Mouse (Mus musculus): ENCODE measurements around the gene Phactr4. TPM values are rescaled to one million over a fixed set of nuclear protein-coding genes. Genes with fewer than 3 reads are reported as not detected.

The Phactr4 gene
- 8.0 and 8.1 TPM in 2 replicates for polyA plus RNA-seq (2015; fragmentation: Nextera tagmentation; extraction: Ambion mirVana)

DNA sequence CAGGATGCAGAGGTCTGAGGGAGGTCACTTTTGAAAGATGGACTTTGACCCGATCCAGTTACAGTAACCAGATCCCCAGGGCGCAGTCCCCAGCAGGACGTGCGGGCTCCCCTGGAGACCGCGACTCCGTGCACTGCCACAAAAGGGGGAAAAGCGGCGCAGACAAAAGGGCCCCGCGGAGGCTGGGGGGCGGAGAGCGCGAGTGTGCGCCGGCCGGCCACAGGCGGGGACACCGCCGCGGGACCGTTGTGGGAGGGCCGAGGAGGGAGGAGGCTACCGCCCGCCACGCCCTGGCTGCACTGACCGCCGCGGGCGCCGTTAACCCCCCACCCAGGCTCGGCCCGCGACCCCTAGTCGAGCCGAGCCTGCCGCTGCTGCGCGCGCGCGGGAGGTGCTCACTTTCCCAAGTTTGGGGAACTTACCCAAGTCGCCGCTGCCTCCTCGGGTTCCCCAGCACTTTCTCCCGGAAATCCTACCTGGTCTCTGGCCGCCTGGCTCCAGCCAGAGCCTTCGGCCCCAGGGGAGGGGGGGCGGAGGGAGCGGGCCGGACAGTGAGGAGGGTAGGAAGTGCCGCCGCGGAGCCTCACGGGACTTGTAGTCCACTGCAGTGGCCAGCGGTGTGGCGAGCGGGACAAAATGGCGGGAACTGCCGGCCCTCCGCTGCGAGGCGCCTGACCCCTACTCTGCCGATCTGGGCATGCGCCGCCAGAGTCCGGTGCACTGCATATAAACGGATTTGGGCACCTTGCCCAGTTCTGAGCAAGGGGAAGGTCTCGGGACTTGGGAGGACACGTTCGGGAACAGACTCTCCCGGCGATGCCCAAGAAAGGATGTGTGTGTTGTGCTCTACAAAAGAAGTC is at the start of gene Phactr4:
Phactr4 (minus strand) TSS at position 567 of the 860 bp plus-strand sequence.
- no peaks in the 10 kb centered on the region for H3K27me3 ChIP-seq
- under 1% methylated on average over 73 of the region's 73 CpGs for WGBS
- H3K27ac ChIP-seq (replicated peaks), result peak within 1 kb of the TSS; percentile 94
- ATAC-seq (ENCODE audit: low FRiP score, low read depth), result peak; percentile 98
- H3K36me3 ChIP-seq, result no peaks in the 10 kb centered on the region
- H3K4me1 ChIP-seq (replicated peaks), result peaks cover 9% of the 10 kb centered on the region
- H3K4me3 ChIP-seq, result peak within 1 kb of the TSS; percentile 97
- H3K9ac ChIP-seq, result peak within 1 kb of the TSS; percentile 78
- H3K9me3 ChIP-seq, result no peaks in the 10 kb centered on the region
- peak within 1 kb of the TSS; percentile 78 for H3K4me2 ChIP-seq

- Histone ChIP-seq H3K27ac (replicated peaks) (no peak overlapping the region), H3K4me2 (no peak overlapping the region), H3K4me3 (no peak overlapping the region), H3K27me3 (no peaks in the 10 kb centered on the region), H3K36me3 (no peaks in the 10 kb centered on the region), H3K4me1 (replicated peaks) (no peaks in the 10 kb centered on the region), H3K9ac (no peak overlapping the region), H3K9me3 (no peaks in the 10 kb centered on the region)
- 22% methylated on average over 3 of the region's 3 CpGs for WGBS
- ATAC-seq (ENCODE audit: low FRiP score, low read depth), result no peak
Measured at GRCm38 (mm10) chr4:132469873-132470272, 47.6 kb upstream of the Phactr4 start.

- Histone ChIP-seq H3K9me3 (no peaks in the 10 kb centered on the region), H3K4me2 (peak overlapping the region; percentile 72), H3K27me3 (no peaks in the 10 kb centered on the region), H3K4me3 (peak overlapping the region; percentile 74), H3K36me3 (peaks cover 17% of the 10 kb centered on the region), H3K9ac (peak overlapping the region; percentile 61; the same call in 1 of the 2 replicates), H3K4me1 (replicated peaks) (peaks cover 23% of the 10 kb centered on the region), H3K27ac (replicated peaks) (peak overlapping the region; percentile 60)
- peak; percentile 54; the same call in 1 of the 2 replicates for ATAC-seq (ENCODE audit: low FRiP score, low read depth)
- 0% methylated on average over 5 of the region's 5 CpGs for WGBS
Measured at GRCm38 (mm10) chr4:132464255-132464613, 41.9 kb upstream of the Phactr4 start.

DNA sequence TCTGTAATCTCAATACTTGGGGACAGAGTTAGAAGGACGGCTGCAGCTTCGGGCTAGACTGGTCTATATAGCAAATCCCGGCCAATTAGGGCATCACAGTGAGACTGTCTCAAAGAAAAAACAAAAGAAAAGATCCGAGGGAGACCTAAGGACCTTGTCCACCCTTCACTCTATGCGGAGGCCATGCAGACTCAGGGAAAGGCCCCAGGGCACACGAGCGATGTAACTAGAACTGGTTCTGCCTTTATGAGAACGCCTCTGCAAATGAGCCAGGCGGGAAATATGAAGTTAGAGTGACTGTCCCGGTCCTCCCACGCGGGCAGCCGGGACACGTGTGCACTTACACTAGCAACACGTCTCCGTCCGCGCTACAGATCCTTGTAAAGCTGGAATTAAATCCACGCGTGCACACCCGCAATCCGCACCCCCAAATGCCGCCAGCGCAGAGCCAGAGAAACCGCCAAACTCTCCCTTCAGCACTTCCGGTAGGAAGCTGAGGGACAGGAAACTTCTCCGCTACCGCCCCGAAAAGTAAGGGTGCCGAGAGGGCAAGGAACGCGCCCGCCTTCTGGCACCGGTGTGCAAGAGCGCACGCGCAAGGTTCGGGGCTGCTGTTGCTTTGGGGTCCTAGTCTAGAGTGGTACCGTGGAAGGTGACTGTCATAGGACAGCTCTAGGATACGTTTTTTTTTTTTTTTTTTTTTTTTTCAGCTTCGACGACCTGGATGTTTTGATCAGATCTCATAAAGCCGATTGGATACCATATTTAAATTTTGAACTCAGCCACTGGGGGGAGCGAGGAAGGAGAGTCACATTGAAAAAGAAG is 41.4 kb upstream of the Phactr4 start, which contains the start of gene Med18:
Med18 (minus strand) TSS at position 492 of the 825 bp plus-strand sequence.
- peak within 1 kb of the TSS; percentile 61 for H3K9ac ChIP-seq
- H3K27me3 ChIP-seq, result no peaks in the 10 kb centered on the region
- H3K9me3 ChIP-seq, result no peaks in the 10 kb centered on the region
- WGBS, result under 1% methylated on average over 44 of the region's 44 CpGs
- H3K4me2 ChIP-seq, result peak within 1 kb of the TSS; percentile 72
- H3K27ac ChIP-seq (replicated peaks), result peak within 1 kb of the TSS; percentile 60
- H3K4me1 ChIP-seq (replicated peaks), result peaks cover 23% of the 10 kb centered on the region
- H3K4me3 ChIP-seq, result peak within 1 kb of the TSS; percentile 74
- peak; percentile 96 for ATAC-seq (ENCODE audit: low FRiP score, low read depth)
- H3K36me3 ChIP-seq, result peaks cover 19% of the 10 kb centered on the region

GRCm38 (mm10) chr4:132462836-132463235 is 40.5 kb upstream of the Phactr4 start:
- Histone ChIP-seq H3K27ac (replicated peaks) (no peak overlapping the region), H3K9me3 (no peaks in the 10 kb centered on the region), H3K9ac (peak overlapping the region; percentile 61), H3K27me3 (no peaks in the 10 kb centered on the region), H3K36me3 (peaks cover 25% of the 10 kb centered on the region), H3K4me2 (peak overlapping the region; percentile 72), H3K4me1 (replicated peaks) (peaks cover 23% of the 10 kb centered on the region), H3K4me3 (peak overlapping the region; percentile 74)
- no peak for ATAC-seq (ENCODE audit: low FRiP score, low read depth)
- WGBS, result 15% methylated on average over 11 of the region's 11 CpGs

GRCm38 (mm10) chr4:132460225-132460624 is 37.9 kb upstream of the Phactr4 start:
- no peak overlapping the region for H3K4me3 ChIP-seq
- H3K9ac ChIP-seq, result no peak overlapping the region
- peaks cover 23% of the 10 kb centered on the region for H3K4me1 ChIP-seq (replicated peaks)
- WGBS, result 88% methylated on average over 8 of the region's 8 CpGs
- ATAC-seq (ENCODE audit: low FRiP score, low read depth), result no peak
- H3K36me3 ChIP-seq, result peaks cover 32% of the 10 kb centered on the region
- H3K4me2 ChIP-seq, result no peak overlapping the region
- H3K27me3 ChIP-seq, result no peaks in the 10 kb centered on the region
- H3K27ac ChIP-seq (replicated peaks), result no peak overlapping the region
- no peaks in the 10 kb centered on the region for H3K9me3 ChIP-seq

DNA sequence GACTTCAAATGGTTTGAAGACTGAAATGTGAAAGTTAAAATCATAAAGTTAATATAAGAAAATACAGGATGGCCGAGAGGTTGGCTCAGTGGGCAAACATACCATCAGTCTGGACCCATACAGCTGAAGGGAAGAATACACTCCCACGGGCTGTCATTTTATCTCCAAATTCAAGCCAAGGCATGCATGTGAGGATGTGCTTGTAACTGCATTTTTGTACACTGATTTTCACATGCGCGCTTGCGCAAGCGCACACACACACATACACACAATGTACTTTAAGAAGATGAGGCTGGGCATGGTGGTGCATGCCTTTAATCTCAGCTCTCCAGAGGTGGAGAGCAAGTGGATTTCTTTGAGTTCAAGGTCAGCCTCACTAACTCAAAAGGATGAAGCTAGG is 33.3 kb upstream of the Phactr4 start:
- no peak overlapping the region for H3K27ac ChIP-seq (replicated peaks)
- H3K9ac ChIP-seq, result no peak overlapping the region
- H3K9me3 ChIP-seq, result no peaks in the 10 kb centered on the region
- WGBS, result 96% methylated on average over 6 of the region's 6 CpGs
- no peak for ATAC-seq (ENCODE audit: low FRiP score, low read depth)
- no peak overlapping the region for H3K4me2 ChIP-seq
- no peak overlapping the region for H3K4me3 ChIP-seq
- no peaks in the 10 kb centered on the region for H3K27me3 ChIP-seq
- no peaks in the 10 kb centered on the region for H3K4me1 ChIP-seq (replicated peaks)
- H3K36me3 ChIP-seq, result peaks cover 28% of the 10 kb centered on the region

- H3K27ac ChIP-seq (replicated peaks), result no peak overlapping the region
- H3K4me2 ChIP-seq, result no peak overlapping the region
- ATAC-seq (ENCODE audit: low FRiP score, low read depth), result no peak
- H3K9ac ChIP-seq, result no peak overlapping the region
- no peaks in the 10 kb centered on the region for H3K9me3 ChIP-seq
- WGBS, result 88% methylated on average over 3 of the region's 3 CpGs
- H3K27me3 ChIP-seq, result no peaks in the 10 kb centered on the region
- H3K36me3 ChIP-seq, result peaks cover 24% of the 10 kb centered on the region
- H3K4me1 ChIP-seq (replicated peaks), result no peaks in the 10 kb centered on the region
- no peak overlapping the region for H3K4me3 ChIP-seq
Measured at GRCm38 (mm10) chr4:132455146-132455545, 32.9 kb upstream of the Phactr4 start.

- no peak overlapping the region for H3K4me2 ChIP-seq
- H3K36me3 ChIP-seq, result peaks cover 15% of the 10 kb centered on the region
- no peak overlapping the region for H3K9ac ChIP-seq
- WGBS, result 80% methylated on average over 6 of the region's 6 CpGs
- ATAC-seq (ENCODE audit: low FRiP score, low read depth), result no peak
- H3K9me3 ChIP-seq, result no peaks in the 10 kb centered on the region
- H3K4me1 ChIP-seq (replicated peaks), result no peaks in the 10 kb centered on the region
- no peak overlapping the region for H3K4me3 ChIP-seq
- no peak overlapping the region for H3K27ac ChIP-seq (replicated peaks)
- H3K27me3 ChIP-seq, result no peaks in the 10 kb centered on the region
Measured at GRCm38 (mm10) chr4:132454216-132454615, 31.9 kb upstream of the Phactr4 start.

GRCm38 (mm10) chr4:132449778-132450177 is 27.5 kb upstream of the Phactr4 start:
- WGBS, result 86% methylated on average over 3 of the region's 3 CpGs
- Histone ChIP-seq H3K27ac (replicated peaks) (no peak overlapping the region), H3K9me3 (no peaks in the 10 kb centered on the region), H3K4me3 (no peak overlapping the region), H3K4me2 (no peak overlapping the region), H3K36me3 (no peaks in the 10 kb centered on the region), H3K9ac (no peak overlapping the region), H3K4me1 (replicated peaks) (no peaks in the 10 kb centered on the region), H3K27me3 (no peaks in the 10 kb centered on the region)
- no peak for ATAC-seq (ENCODE audit: low FRiP score, low read depth)

DNA sequence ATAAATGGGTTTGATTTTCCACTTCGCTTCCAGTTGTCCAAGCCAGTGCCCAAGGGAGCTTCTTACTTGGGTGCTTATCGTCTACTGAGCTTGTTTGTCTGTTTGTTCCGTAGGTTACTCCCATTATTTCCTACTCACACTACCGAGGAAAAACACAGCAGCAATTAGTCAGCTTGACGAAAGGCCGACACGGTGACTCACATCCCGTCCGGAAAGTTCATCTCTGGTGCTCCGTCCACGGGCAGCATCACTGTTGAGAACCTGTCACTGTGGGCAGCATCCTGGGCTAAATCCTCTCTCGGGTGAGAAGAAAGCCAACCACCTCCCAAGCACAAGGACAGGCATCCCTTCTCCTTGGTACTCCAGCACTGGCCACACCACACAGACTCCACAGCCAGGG is 23.8 kb upstream of the Phactr4 start:
- no peak overlapping the region for H3K9ac ChIP-seq
- no peak overlapping the region for H3K4me2 ChIP-seq
- no peak overlapping the region for H3K27ac ChIP-seq (replicated peaks)
- 88% methylated on average over 12 of the region's 12 CpGs for WGBS
- no peaks in the 10 kb centered on the region for H3K36me3 ChIP-seq
- no peaks in the 10 kb centered on the region for H3K27me3 ChIP-seq
- no peaks in the 10 kb centered on the region for H3K4me1 ChIP-seq (replicated peaks)
- ATAC-seq (ENCODE audit: low FRiP score, low read depth), result no peak
- no peaks in the 10 kb centered on the region for H3K9me3 ChIP-seq
- no peak overlapping the region for H3K4me3 ChIP-seq

DNA sequence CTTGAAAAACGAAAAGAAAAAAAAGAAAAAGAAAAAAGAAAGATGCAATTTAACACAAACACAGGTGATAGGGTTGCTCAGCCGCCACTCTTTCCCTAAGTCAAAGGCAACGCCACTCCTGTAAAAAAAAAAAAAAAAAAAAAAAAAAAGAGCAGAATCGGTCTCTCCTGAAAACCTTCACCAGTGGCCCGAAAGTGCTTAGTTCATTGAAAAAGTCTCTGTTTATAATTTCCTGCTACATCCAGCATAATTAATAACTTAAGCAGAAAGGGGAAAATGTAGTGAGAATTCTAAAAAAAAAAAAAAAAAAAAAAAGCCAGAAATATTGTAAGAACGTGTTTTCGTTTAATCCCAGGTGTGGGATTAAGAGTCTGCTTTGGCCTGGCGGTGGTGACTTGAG is 22.2 kb upstream of the Phactr4 start:
- Histone ChIP-seq H3K9ac (no peak overlapping the region), H3K4me1 (replicated peaks) (no peaks in the 10 kb centered on the region), H3K36me3 (no peaks in the 10 kb centered on the region), H3K4me3 (no peak overlapping the region), H3K27ac (replicated peaks) (no peak overlapping the region), H3K4me2 (no peak overlapping the region), H3K27me3 (no peaks in the 10 kb centered on the region), H3K9me3 (no peaks in the 10 kb centered on the region)
- no peak for ATAC-seq (ENCODE audit: low FRiP score, low read depth)
- 87% methylated on average over 8 of the region's 8 CpGs for WGBS
